Mouse (Mus musculus): ENCODE results near the gene Tgm6.

The Tgm6 gene

DNA sequence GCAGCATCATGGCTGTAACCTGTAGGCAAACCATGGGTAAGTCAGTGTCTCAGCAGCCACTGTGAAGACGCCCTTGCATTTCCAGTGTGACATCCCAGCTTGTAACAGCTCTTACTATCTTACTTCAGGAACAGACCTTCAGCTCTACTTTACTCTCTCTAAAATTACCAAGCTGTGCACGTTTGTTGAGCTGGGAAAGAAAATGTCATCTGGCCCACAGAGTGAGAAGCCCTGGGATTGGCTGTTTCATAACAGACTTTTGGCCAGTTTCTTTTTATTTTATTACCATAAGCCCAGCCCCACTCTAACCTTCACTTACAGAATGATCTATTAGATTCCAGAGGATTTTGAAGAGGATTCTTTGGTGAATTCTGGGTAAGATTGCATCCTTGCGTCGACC is at the start of gene Tgm6:
TSS of gene Tgm6 (plus strand) at position 301 of the 400 bp plus-strand sequence.
- DNase-seq (ENCODE audit: low spot score in 2 of 2): no peak

DNA sequence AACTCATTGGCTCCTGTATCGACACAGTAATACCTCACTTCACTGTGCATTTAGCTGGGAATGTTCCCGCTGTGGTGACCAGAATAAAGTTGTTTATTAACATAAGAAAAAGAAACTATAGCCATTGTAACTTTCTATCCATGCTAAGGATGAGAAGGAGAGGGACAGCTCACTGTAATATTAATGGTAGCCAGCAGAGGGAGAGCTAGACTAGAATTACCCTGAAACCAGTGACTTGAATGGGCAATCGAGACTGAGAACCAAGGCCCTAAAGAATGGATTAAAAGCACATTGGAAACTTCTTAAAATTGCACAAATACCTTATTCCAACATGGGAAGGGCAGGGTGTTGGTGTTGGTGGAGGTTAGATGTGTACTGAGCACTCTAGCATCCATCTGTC is 44.0 kb upstream of the Tgm6 start:
- DNase-seq (ENCODE audit: low spot score in 2 of 2): peak; percentile 45 to 71

DNA sequence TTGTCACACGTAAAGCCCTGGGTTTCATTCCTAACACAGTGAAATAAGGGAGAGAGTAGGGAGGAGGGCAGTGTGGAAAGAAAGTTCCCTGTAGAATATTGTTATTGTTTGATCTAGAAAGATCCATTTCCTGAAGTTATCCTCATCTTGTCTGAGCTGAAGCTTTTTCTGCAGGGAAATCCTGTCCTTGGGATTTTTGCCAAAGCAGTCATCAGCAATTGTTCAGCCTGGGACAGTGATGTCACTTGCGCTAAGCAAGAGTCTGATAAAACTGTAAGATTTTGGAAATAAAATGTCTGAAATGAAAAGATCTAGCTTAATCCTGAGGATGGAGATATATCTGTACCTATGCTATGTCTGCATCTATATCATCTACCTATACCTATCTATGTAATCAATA is 41.8 kb upstream of the Tgm6 start:
- no peak for DNase-seq (ENCODE audit: low spot score in 2 of 2)

DNA sequence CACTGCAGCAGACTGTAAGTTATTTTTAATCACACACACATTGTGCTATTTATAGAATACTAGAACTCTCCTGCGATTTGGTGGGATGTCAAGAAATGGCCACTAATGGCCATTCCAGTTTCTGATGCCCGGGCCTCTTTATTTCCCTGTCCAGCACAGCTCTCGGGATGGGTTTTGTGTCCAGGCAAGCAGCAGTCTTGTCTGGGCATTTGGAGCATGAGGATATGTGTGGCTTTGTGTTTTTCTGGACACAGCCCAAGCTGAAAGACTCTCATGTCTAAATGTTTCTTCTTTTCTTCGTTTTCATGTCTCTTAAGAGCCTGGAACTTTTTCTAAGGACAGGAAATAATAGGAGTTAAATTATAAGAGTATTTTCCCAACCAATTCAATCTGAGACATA is 588 bp downstream of the Tgm6 start:
- DNase-seq (ENCODE audit: low spot score in 2 of 2): no peak

DNA sequence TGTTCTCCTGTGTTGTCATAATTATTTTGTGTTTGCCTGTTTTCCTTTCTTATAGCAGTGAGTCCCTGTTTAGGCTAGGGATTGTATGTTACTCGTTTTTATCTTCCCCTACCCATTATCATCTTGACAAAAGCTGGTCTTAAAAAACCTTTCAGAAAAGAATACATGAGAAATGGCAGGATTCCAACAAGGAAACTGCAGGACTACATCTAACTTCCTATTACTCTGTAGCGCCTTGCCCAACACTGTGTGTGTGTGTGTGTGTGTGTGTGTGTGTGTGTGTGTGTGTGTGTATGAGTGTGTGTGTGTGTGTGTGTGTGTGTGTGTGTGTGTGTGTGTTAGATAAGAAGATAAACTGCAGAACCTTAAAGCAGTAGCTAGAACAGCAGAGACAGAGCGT is 1.2 kb downstream of the Tgm6 start:
- DNase-seq (ENCODE audit: low spot score in 2 of 2): no peak

DNA sequence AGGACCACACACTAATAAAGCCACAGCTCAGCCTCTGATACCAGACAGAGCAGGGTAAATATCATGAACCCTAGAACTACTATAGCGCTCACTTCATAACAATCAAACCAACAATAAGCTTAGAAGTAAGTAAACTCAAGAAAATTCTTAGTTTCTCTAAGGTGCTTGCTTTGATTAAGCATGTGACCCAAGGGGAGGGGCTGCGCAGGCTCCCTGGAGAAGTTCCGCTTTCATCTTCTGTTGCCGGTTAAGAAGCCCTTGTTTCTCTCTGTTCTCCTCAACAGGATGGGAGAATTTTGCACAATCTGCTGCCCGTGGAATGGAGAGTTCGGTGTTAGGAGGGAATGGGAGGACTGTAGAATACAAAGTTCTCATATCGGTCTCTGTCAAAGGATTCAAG is 6.4 kb downstream of the Tgm6 start:
- no peak for DNase-seq (ENCODE audit: low spot score in 2 of 2)

DNA sequence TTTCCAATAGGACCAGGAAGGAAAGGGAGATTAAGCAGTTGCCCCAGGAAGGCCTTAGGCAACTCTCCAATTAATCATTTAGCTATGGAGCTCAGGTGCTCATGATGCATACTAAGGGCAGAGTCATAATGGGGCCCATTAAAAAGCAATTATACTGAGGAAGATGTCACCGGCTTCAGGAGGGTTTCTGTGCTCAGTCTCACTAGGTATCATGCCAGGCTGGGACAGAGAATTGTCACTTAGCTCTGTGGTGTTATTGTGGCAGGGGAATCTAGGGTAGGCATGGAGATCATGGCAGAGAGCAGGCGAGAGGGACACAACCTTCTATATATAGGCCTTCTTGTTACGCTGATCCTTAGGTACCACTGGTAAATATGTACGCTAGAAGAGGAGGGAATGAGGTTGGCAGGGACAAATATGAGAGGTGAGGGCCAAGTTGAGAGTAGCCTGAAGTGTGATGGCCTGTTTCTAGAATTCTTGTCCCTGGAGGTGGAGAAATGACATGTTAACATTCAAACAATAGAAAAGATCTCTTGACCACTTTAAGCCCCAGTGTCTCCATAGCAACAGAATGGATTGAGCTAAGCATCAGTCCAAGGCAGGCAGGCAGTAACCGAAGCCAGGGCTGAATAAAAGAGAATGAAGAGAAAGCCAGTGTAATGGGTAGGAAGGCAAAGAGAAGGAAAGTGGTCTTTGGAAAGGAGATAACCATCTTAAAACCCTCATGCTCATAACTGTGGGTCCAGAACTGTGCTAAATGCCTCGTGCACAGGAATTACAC is 13.3 kb downstream of the Tgm6 start:
- no peak for DNase-seq (ENCODE audit: low spot score in 2 of 2)

DNA sequence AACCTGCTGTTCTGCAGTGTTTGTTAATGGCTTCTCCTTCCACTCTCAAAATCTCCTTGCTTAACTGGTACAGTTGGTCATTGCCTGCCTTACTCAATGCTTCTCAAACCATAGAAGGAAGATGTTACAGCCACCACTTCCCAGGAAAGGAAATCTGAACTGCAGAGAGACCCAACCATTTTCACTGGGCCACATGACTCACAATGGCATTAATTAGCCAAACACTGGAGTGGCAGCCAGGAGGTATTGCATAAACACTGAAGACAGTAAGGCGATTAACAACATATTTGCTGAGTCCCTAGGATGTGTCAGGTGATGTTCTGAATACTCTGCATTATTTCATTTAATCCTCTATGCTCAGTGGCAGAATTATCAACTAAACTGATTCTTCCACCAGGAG is 13.9 kb downstream of the Tgm6 start:
- no peak for DNase-seq (ENCODE audit: low spot score in 2 of 2)

DNA sequence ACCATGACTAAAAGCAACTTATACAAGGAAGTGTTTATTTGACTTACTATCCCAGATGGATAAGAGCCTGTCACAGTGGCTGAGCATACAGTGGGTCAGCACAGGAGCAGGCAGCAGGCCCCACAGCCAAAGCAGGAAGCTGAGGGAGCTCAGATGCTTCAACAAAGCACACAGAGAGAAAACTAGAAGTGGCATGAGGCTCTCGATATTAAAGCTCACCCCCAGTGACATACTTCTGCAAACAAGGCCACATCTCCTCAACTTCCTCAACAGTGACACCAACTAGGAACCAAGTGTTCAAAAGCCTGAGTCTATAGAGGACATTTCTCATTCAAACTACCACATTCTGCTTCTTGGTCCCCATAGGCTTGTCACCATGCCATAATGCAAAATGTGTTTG is 17.5 kb downstream of the Tgm6 start:
- DNase-seq (ENCODE audit: low spot score in 2 of 2): no peak

DNA sequence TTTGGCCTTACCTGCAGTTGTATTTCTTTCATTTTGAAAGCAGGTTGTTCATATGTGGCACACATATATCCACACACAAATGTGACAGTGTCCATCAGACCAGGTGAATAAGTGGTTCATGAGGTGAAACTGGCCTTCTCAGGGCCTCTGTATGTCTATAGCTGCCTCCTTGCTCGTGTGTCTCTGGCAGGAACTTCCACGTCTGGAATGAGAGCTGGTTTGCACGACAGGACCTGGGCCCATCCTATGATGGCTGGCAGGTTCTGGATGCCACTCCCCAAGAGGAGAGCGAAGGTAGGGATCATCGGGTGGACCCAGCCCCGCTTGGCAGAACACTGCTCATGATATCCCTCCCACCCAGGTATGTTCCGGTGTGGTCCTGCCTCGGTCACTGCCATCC is 30.8 kb downstream of the Tgm6 start:
- no peak for DNase-seq (ENCODE audit: low spot score in 2 of 2)

DNA sequence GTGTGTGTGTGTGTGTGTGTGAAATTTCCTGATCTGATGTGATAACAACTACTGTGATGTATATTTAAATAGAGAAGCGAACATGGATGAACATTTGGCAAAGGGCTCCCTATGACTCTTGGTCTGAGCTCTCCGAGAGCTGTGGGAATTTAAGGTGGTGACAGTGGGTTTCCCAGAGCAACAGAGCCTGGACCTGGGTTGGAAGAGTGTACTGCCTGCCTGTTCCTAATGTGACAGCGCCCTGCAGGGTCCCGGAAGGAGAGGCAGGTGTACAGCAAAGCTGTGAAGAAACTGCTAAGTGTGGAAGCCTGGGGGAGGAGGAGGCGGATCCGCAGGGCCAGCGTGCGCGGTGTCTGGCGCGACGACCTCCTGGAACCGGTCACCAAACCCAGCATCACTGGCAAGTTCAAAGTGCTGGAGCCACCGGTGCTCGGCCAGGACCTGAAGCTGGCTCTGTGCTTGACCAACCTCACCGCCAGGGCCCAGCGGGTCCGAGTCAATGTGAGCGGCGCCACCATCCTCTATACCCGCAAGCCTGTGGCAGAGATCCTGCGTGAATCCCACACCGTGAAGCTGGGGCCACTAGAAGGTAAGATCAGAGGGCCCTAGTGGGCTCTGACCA is 32.6 kb downstream of the Tgm6 start:
- DNase-seq (ENCODE audit: low spot score in 2 of 2): no peak

DNA sequence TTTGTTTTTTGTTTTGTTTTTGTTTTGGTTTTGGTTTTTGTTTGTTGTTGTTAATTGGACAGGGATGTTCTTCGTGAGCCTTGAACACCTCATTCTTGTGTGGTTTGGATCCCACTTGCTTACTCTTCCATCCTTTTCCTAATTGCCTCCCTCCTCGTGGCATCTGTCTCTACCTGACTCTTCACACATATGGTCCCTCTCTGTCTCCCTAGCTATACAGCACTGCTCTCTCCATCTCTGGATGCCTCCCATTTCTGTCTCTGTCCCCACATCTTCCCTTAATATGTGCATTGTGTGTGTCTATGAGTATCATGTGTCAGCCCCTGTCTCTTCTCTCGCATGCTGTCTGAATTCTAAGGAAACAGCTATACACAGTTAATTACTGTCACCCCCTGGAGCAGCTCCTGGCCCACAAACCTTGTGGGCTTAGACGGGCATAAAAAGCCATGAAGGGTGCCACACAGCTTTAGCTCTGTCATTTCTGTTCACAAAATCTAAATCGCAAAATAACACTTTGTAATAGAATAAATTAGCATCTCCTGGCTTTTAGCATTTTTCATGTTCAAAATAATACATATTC is 34.0 kb downstream of the Tgm6 start:
- no peak for DNase-seq (ENCODE audit: low spot score in 2 of 2)

DNA sequence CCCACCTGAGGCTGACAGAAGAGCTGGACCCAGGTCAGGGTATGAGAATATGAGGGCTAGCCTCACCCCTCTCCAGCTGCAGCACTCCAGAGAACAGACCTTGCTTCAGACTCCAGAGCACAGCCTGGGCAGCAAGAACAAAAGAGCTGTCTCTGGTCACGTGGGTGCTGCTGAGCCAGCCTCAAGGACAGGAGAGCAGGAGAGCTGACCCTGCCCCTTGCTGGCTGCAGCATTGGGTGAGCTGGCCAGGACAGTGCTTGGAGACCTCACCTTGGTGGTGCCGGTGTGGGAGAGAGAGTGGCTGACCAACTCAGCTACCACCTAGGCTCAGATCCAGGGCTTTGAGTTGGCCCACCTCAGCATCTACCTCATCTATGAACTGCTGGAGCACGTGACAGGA is 43.0 kb downstream of the Tgm6 start:
- no peak for DNase-seq (ENCODE audit: low spot score in 2 of 2)

DNA sequence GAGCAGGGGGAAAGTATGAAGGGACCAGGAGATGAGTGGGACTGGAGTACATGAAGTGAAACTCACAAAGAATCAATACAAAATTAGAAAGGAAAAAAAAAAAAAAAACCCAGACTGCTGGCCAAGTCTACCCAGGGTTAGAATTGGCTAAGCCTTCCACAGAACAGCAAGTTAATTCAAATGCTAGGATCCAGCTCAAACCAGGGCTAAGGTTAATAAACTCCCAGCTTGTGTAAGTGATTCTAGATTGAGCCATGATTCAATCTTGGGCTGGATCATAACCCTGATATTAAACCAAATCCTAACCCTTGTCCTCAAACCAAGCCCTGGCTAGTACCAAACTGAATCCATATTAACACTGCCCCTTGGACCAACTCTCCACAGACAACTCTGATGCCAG is 43.6 kb downstream of the Tgm6 start:
- DNase-seq (ENCODE audit: low spot score in 2 of 2): no peak

DNA sequence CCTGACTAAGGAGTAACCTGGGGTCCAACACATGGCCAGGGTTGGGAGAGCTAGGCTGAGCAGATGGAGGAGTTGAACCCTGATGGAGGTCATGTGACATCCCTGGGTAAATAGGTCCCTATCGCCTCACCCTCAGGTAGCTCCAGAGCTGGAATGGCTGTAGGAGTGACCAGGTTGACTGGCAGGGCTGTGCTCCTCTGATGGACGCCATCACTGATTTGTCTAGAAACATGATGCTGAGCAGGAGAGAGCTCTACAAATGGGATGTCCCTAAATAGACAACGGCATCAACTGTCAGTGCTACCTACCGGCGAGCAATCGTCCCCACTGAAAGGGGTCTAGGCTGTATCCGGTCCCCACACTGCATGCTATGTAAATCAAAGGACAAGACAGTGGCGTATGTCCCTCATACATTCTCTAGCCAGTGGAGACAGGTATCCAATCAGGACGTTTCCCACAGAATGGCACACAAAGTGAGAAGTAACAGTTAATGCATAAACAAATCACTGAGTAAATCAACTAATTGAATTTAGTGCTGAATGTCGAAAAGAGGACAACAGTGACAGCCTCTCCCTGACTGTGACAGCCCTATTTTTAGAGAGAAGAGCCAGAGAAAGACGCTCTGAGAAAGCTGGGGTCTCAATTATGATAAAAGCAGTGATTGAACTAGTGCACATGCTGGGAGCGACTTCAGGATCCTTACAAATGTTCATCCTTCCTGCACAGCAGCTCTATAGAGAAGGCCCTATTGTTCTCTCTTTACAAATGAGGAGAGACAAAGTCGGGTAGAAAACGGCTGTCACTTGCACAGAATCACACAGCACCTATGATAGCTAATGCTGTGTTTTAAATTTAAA is 45.2 kb downstream of the Tgm6 start:
- DNase-seq (ENCODE audit: low spot score in 2 of 2): no peak

DNA sequence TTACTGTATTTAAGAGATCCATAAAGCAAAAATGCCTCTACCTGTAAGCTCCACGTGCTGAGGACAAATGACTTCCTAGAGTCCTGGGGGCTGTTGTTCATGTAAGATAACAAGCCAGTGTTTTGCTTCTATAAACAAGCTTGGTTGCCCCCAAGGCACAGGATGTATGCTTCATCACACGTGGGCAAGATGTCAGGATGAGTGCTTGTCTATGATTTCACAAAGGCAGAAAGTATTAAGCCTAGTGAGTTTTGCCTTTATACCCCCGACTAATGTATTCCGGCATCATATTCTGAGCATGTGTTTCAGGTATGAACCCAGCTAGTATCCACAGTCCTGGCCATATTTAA is 45.8 kb downstream of the Tgm6 start:
- DNase-seq (ENCODE audit: low spot score in 2 of 2): no peak

DNA sequence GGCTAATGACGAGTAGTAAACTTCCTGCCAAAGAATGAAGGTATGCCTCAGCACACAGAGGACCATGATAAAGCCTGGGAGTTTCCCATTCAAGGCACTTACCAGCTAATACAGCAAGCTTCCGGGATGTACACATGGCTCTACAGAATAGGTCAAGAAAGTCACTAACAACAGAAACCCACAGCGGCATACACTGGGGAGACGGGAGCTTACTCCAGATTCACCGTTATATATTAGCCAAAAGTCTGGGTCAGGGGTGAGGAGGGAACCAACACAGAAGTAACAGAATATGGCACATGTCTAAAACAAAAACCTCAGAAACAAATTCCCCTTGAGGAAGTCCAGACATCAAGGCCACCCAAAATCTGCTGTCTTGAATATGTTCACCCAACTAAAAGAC is 50.5 kb downstream of the Tgm6 start:
- no peak for DNase-seq (ENCODE audit: low spot score in 2 of 2)

DNA sequence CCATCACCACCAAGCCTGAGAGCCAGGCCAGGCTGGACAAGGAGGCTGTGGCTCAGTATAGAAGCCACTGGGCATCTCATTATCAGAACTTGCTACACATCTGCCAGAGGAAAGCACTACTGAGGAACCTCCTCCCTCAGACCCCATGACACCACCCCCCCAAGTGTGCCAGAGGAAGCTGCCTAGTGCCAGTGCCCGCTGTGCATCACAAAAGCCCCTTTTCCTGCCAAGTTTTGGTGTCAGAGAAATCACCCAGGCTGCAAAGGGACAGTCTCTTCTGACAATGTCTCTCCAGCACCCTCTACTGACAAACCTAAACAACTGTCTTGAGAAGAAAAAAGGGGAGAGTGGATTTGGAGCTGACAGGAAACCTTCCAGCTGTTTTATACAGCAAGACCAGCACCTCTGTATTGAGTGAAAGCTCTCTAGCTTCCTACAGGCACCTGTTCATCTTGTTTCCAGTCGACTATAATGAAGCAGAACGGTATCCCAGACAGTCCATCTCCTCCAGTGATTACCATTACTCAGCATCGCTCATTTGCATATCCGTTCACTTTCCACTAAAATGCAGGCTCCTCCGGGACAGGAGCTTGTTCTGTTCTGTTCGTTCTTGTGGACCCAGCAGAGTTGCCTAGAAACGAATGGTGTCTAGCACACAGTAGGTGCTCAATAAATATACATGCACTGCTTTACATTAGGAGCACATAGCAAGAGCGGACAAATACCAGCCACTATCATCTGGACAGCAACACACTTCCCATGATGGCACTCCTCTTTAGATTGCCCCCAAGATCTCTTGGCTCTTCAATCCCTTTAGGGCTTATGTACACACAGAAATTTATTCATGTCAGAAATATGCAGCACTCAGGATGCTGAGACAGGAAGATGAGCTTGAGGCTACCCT is 54.3 kb downstream of the Tgm6 start:
- peak; percentile 33 to 48 for DNase-seq (ENCODE audit: low spot score in 2 of 2)

DNA sequence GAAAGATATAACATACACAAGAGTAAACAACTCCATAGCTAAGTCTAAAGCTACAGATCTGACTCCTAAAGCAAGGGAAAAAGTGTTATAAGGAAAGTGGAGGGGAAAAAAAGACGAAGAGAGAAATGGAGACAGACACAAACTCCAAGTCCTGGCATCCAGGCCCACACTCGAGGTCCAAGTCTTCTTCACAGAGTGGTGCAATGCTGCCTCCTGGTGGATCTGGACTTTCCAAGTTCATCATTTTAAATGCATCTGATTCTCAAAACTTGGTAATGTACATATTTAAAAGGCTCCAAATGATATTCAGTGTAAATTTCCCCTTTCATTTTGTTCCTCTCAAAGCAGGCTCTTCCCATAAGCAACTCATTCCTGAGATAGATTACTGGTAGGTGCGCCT is 55.6 kb downstream of the Tgm6 start:
- DNase-seq (ENCODE audit: low spot score in 2 of 2): peak; percentile 52 to 78

DNA sequence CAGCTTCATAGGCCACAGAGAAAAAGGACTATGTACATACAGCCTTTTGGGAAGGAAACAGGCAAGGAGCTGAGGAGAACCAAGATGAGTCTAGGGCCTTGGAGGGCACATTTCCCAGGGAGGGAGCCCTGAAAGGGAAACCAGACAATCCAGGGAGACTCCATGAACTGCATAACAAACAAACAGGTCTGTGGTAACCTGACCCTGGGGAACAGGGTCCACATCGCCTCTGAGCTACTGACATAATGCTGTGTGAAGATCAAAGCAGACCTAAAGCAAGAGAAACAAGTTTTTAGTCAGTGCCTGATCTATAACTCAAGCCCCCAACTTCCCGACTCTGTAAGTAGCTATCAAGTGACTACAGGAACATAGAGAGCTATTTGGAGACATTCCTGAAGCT is 59.5 kb downstream of the Tgm6 start:
- DNase-seq (ENCODE audit: low spot score in 2 of 2): no peak

DNA sequence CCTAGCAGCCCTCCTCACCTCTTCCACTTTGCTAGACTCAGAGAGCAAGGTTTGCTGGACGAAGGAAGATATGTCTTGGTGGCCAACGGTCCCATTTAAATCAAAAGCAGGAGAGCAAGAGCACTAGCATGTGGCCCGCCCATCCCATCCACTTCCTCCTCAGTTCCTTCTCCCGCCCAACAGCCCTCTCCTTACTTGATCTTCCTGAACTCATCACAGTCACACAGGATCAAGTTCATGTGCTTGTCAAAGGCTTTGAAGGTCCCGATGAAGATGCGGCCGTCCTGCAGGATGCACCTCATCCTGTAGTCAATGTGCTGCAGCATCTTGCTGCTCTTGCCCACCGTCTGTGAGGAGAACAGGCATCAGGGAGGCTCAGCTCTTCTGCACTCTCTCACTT is 64.6 kb downstream of the Tgm6 start:
- no peak for DNase-seq (ENCODE audit: low spot score in 2 of 2)

DNA sequence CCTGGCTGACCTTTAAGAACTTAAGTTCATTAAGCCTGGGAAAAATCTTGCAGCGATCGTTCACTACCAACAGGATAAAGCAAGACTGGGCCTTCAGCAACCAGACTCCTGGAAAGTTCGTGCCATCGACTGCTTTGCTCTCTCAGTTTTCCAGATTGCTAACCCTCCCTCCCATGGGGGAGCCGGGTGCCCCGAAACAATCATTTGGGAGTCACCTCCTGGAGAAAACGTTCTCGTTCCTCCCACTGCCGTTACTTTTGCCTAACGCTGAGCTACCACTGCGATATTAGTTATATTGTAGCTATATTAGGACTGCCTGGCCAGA is 66.1 kb downstream of the Tgm6 start:
- DNase-seq (ENCODE audit: low spot score in 2 of 2): peak in 1 of 2 experiments; percentile 29
